Mouse (Mus musculus) liver, embryonic 15.5 days (tissue): ENCODE data around the gene Rbm20. TPM values are rescaled to one million over a fixed set of nuclear protein-coding genes. Genes with fewer than 3 reads are reported as not detected.

Source experiments
- polyA plus RNA-seq: library from polyadenylated mRNA; unstranded; fragments of >200 nt; fragmentation: Nextera tagmentation; extraction: Ambion mirVana; gene quantifications from 2 replicates; pipeline ENCODE4 v1.2.1, GENCODE M21; 2015

Rbm20 gene
- polyA plus RNA-seq, 1 experiment from 2014 or later = 0.15 TPM

Other genes with a start within 250 kb of the Rbm20 start
- 2.0 and 2.4 TPM in 2 replicates for gene Dusp5, start 148.2 kb upstream of the Rbm20 start, polyA plus RNA-seq
- 159 and 171 TPM in 2 replicates for gene Nutf2-ps1, start 88.2 kb upstream of the Rbm20 start, polyA plus RNA-seq
- gene Smc3, start 76.9 kb upstream of the Rbm20 start, polyA plus RNA-seq = 28.7 and 31.0 TPM in 2 replicates
- gene Pdcd4, start 214.9 kb downstream of the Rbm20 start, polyA plus RNA-seq = 16.0 and 17.8 TPM in 2 replicates